Mouse (Mus musculus): ENCODE measurements around the gene Pdk2. TPM values are rescaled to one million over a fixed set of nuclear protein-coding genes. Genes with fewer than 3 reads are reported as not detected.

Gene Pdk2
- polyA plus RNA-seq, 1 experiment from 2014 or later, result 29.6 TPM

DNA sequence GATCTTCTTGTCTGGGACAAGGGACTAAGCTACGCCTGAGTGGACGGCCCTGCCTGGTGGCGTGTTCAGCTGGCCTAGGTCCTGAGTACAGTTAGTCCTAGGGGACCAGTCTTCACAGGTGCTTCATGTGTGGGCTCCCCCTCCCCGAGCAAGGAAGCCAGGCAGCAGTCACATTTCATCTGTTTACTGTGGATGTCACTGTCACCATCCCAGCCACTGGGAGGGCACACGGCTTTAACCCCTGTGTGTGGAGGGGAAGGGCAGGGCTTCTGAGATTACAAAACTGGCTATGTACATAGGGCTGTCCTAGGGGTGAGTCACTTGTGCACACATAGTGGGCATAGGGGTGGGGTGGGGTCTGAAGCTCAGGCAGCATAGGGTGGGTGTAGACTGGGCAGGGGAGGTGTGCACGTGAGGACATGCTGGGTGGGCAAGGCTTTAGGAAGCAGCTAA lies 15.0 kb downstream of the Pdk2 start:
- WGBS, result 66% methylated on average over 6 of the region's 6 CpGs

DNA sequence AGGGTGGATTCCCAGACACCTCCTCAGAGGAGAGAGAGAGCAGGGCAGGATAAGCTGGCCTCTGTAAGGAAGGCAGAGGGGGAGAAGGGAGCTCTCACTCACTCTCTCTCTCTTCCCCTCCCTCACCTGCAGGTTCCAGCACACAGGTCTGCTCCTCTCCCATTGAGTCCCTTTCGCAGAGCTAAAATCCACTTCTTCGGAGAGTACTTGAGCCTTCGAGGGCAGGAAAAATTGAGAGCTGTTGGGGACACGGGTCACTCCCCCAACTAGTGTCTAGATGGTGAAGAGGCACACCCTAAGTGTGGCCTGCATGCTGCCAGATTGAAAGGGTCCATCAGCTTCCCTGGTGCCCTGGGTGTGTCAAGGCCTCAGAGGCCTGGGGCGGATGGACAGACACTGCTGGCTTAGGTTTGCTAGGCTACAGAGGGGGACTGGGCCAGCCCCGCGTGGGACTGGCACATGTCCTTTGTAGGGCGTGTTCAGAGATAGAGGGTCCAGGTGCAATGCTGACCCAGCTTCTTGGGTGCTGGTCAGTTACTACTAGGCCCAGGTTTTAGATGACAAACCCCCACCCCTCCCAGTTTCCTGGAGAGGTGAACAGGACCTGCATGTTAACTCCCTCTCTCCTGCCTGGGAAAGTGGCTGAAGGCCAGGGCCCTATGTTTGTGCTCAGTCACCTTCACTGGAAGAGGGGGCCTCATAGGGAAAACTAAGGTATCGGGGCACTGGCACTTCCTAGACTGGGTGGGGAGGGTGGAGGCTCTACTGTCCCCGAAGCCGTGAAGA lies 15.7 kb downstream of the Pdk2 start:
- H3K9me3 ChIP-seq (ENCODE audit: control insufficient read depth, low read length), result no peaks in the 10 kb centered on the region
- no peak overlapping the region for H3K27ac ChIP-seq (ENCODE audit: low read depth)
- ATAC-seq (replicated peaks; ENCODE audit: low FRiP score, low TSS enrichment, low read depth) (no peak), DNase-seq (ENCODE audit: low spot score) (no peak)
- H3K27me3 ChIP-seq (replicated peaks; ENCODE audit: control insufficient read depth, insufficient read depth, low read length), result no peaks in the 10 kb centered on the region
- H3K4me3 ChIP-seq (ENCODE audit: low read depth, low read length), result no peak overlapping the region
- peaks cover 48% of the 10 kb centered on the region for H3K36me3 ChIP-seq (ENCODE audit: control insufficient read depth, insufficient read depth, low read length)
- H3K4me1 ChIP-seq (replicated peaks; ENCODE audit: control insufficient read depth, insufficient read depth, low read length), result no peaks in the 10 kb centered on the region
- H3K4me2 ChIP-seq (ENCODE audit: low read length), result no peak overlapping the region
- 88% methylated on average over 11 of the region's 11 CpGs for WGBS
- H3K9ac ChIP-seq (ENCODE audit: low read length), result no peak overlapping the region

More for the DNA sequence above, 15.0 kb downstream of the Pdk2 start:
- Histone ChIP-seq H3K36me3 (ENCODE audit: control insufficient read depth, insufficient read depth, low read length) (peaks cover 42% of the 10 kb centered on the region), H3K4me2 (ENCODE audit: low read length) (no peak overlapping the region), H3K27ac (ENCODE audit: low read depth) (no peak overlapping the region), H3K27me3 (replicated peaks; ENCODE audit: control insufficient read depth, insufficient read depth, low read length) (no peaks in the 10 kb centered on the region), H3K4me3 (ENCODE audit: low read depth, low read length) (no peak overlapping the region), H3K9ac (ENCODE audit: low read length) (no peak overlapping the region), H3K4me1 (replicated peaks; ENCODE audit: control insufficient read depth, insufficient read depth, low read length) (no peaks in the 10 kb centered on the region), H3K9me3 (ENCODE audit: control insufficient read depth, low read length) (no peaks in the 10 kb centered on the region)
- ATAC-seq (replicated peaks; ENCODE audit: low FRiP score, low TSS enrichment, low read depth) (0 out of 2 replicates have a peak, but pooled peaks have one; percentile 32), DNase-seq (ENCODE audit: low spot score) (no peak)

DNA sequence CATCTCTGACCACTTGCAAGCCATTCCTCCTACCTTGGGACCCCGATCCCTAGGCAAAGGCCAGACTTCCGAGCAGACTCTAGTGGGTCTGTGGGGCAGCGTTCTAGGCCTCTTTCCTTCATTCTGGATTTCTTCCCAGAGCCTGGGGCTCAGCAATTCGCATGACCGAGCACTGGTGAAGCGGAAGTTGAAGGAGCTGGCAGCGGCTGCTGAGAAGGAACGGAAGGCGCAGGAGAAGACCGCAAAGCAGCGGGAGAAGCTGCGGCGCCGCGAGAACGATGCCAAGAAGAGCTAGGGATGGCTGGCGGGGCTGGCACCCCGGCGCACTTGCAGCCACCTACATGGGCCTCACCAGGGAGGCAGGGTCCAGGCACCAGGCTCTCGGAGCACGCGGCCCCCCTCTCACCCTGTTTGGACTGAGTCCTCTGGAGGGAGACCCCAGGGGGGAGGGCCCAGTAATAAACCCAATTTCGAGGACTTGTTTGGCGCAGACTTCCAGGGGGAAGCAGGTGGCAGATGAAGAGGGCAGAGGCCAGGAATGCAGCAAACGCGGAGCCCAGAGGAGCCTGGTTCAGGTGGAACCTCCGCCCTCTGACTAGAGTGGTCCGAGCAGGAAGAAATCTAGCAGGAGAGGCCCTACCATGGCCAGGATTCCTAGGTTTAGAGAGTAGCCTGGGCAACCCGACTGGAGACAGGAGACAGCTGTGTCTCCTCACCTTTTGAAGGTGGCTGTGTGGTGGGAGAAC lies 16.5 kb downstream of the Pdk2 start:
- ATAC-seq (replicated peaks; ENCODE audit: low FRiP score, low TSS enrichment, low read depth) (no peak), DNase-seq (ENCODE audit: low spot score) (no peak)
- peaks cover 57% of the 10 kb centered on the region for H3K36me3 ChIP-seq (ENCODE audit: control insufficient read depth, insufficient read depth, low read length)
- no peaks in the 10 kb centered on the region for H3K4me1 ChIP-seq (replicated peaks; ENCODE audit: control insufficient read depth, insufficient read depth, low read length)
- 70% methylated on average over 29 of the region's 29 CpGs for WGBS
- H3K27me3 ChIP-seq (replicated peaks; ENCODE audit: control insufficient read depth, insufficient read depth, low read length), result no peaks in the 10 kb centered on the region
- H3K4me2 ChIP-seq (ENCODE audit: low read length), result no peak overlapping the region
- H3K9me3 ChIP-seq (ENCODE audit: control insufficient read depth, low read length), result no peaks in the 10 kb centered on the region
- no peak overlapping the region for H3K4me3 ChIP-seq (ENCODE audit: low read depth, low read length)
- no peak overlapping the region for H3K27ac ChIP-seq (ENCODE audit: low read depth)
- H3K9ac ChIP-seq (ENCODE audit: low read length), result no peak overlapping the region

DNA sequence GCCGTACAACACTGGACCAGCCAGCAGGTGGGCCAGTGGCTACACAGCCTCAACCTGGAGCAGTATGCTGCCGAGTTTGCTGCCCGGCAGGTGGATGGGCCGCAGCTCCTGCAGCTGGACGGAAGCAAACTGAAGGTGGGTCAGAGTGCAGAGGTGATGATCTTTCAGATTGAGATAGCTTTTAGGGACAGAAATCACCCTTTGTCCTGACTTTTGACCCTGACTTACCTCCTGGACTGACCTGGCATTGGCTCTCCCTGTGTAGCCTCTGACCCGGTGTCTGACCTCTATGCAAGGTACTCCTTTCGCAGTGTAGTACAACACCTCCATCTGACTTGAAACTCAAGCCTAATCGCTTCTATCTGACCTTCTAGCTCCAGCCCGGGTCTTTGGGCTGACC lies 17.7 kb downstream of the Pdk2 start:
- no peaks in the 10 kb centered on the region for H3K4me1 ChIP-seq (replicated peaks; ENCODE audit: control insufficient read depth, insufficient read depth, low read length)
- H3K27me3 ChIP-seq (replicated peaks; ENCODE audit: control insufficient read depth, insufficient read depth, low read length), result no peaks in the 10 kb centered on the region
- no peak for ATAC-seq (replicated peaks; ENCODE audit: low FRiP score, low TSS enrichment, low read depth)
- DNase-seq (ENCODE audit: low spot score), result no peak
- H3K36me3 ChIP-seq (ENCODE audit: control insufficient read depth, insufficient read depth, low read length), result peaks cover 67% of the 10 kb centered on the region
- H3K9ac ChIP-seq (ENCODE audit: low read length), result no peak overlapping the region
- H3K9me3 ChIP-seq (ENCODE audit: control insufficient read depth, low read length), result no peaks in the 10 kb centered on the region
- H3K4me2 ChIP-seq (ENCODE audit: low read length), result no peak overlapping the region
- H3K4me3 ChIP-seq (ENCODE audit: low read depth, low read length), result no peak overlapping the region
- WGBS, result 93% methylated on average over 9 of the region's 9 CpGs
- H3K27ac ChIP-seq (ENCODE audit: low read depth), result no peak overlapping the region

DNA sequence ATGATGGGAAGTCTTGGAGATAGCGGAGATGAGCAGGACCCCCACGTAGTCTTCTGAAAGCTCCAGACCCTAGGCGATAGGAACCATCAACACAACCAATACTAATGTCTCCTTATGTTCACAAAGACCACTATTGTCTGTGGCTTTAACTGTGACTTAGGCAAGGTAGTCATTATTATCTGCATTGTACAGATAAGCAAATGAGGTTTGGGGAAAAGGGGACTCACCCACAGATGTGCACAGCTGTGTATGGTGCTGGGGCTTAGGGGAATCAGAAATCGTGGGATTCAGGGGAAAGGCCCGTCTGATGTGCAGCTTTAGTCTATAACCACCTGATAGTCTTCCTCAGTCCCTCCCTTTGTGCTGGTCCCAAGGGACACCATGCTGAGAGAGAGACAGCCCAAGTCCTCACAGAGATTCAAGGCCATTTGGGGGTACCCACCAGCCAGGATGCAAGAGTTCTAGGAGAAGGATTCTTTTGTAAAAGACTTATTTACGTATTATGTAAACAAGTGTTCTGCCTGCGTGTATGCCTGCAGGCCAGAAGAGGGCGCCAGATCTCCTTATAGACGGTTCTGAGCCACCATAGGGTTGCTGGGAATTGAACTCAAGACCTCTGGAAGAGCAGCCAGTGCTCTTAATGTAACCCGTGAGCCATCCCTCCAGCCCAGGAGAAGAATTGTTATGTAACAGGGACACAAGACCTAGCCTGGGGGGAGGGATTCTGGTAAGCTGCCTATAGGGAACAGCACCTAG lies 18.7 kb downstream of the Pdk2 start:
- peaks cover 68% of the 10 kb centered on the region for H3K36me3 ChIP-seq (ENCODE audit: control insufficient read depth, insufficient read depth, low read length)

GRCm38 (mm10) chr11:95015484-95015883 lies 25.7 kb downstream of the Pdk2 start:
- H3K27me3 ChIP-seq (replicated peaks; ENCODE audit: control insufficient read depth, insufficient read depth, low read length), result no peaks in the 10 kb centered on the region
- WGBS, result 71% methylated on average over 3 of the region's 3 CpGs
- H3K27ac ChIP-seq (ENCODE audit: low read depth), result no peak overlapping the region
- DNase-seq (ENCODE audit: low spot score) (no peak), ATAC-seq (replicated peaks; ENCODE audit: low FRiP score, low TSS enrichment, low read depth) (no peak)
- no peak overlapping the region for H3K4me3 ChIP-seq (ENCODE audit: low read depth, low read length)
- H3K4me2 ChIP-seq (ENCODE audit: low read length), result no peak overlapping the region
- H3K9me3 ChIP-seq (ENCODE audit: control insufficient read depth, low read length), result no peaks in the 10 kb centered on the region
- no peak overlapping the region for H3K9ac ChIP-seq (ENCODE audit: low read length)
- H3K4me1 ChIP-seq (replicated peaks; ENCODE audit: control insufficient read depth, insufficient read depth, low read length), result peaks cover 15% of the 10 kb centered on the region
- H3K36me3 ChIP-seq (ENCODE audit: control insufficient read depth, insufficient read depth, low read length), result peaks cover 41% of the 10 kb centered on the region

More for the DNA sequence above, 18.7 kb downstream of the Pdk2 start:
- Histone ChIP-seq H3K9me3 (ENCODE audit: control insufficient read depth, low read length) (no peaks in the 10 kb centered on the region), H3K4me3 (ENCODE audit: low read depth, low read length) (no peak overlapping the region), H3K27ac (ENCODE audit: low read depth) (no peak overlapping the region), H3K4me1 (replicated peaks; ENCODE audit: control insufficient read depth, insufficient read depth, low read length) (no peaks in the 10 kb centered on the region), H3K9ac (ENCODE audit: low read length) (no peak overlapping the region), H3K4me2 (ENCODE audit: low read length) (no peak overlapping the region), H3K27me3 (replicated peaks; ENCODE audit: control insufficient read depth, insufficient read depth, low read length) (no peaks in the 10 kb centered on the region)
- 75% methylated on average over 10 of the region's 10 CpGs for WGBS
- DNase-seq (ENCODE audit: low spot score) (no peak), ATAC-seq (replicated peaks; ENCODE audit: low FRiP score, low TSS enrichment, low read depth) (no peak)

DNA sequence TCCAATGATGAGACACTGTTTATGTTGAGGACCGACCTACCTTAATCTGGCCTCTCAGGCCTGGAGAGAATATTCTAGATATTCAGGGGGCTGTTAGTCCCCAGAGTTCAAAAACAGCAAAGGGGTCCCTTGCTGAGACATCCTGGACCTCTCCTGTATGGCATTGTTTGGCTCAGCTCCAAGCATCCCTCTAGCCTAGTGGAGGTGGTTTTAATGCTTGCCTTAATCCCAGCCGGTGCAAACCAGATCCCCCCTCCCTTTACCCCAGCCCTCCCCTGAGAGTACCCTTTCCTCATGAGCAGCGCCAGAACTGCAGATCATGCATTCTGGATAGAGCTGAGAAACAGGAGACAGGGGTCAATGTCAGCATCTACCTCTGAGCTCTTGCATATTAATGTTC lies 28.7 kb downstream of the Pdk2 start:
- ATAC-seq (replicated peaks; ENCODE audit: low FRiP score, low TSS enrichment, low read depth), result no peak
- no peak overlapping the region for H3K4me3 ChIP-seq (ENCODE audit: low read depth, low read length)
- H3K9ac ChIP-seq (ENCODE audit: low read length), result no peak overlapping the region

DNA sequence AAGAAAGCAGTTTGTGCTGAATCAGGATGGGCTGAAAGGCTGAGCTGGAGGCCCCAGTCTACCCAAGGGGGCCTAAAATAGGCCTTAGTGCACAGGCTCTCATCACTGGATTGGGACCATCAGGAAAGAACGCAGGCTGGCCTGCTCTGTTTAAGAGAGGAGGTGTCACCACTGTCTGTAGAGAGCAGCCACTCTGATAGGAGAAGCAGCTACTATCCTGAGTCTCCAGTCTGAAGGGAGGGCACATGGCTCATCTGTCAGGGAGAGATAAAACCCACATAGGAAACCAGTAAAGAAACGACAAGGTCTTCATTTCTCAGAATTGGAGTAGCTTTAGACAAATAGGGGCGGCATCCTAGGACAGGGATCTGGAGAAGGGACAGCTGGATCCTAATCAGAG lies 29.1 kb downstream of the Pdk2 start:
- no peak overlapping the region; the same call in 1 of the 2 replicates for H3K9ac ChIP-seq (ENCODE audit: low read length)

More for the DNA sequence above, 28.7 kb downstream of the Pdk2 start:
- Histone ChIP-seq H3K36me3 (ENCODE audit: control insufficient read depth, insufficient read depth, low read length) (peaks cover 21% of the 10 kb centered on the region), H3K27ac (ENCODE audit: low read depth) (no peak overlapping the region), H3K9me3 (ENCODE audit: control insufficient read depth, low read length) (no peaks in the 10 kb centered on the region), H3K27me3 (replicated peaks; ENCODE audit: control insufficient read depth, insufficient read depth, low read length) (no peaks in the 10 kb centered on the region), H3K4me1 (replicated peaks; ENCODE audit: control insufficient read depth, insufficient read depth, low read length) (peaks cover 27% of the 10 kb centered on the region), H3K4me2 (ENCODE audit: low read length) (peak overlapping the region; percentile 80)
- no peak for DNase-seq (ENCODE audit: low spot score)
- WGBS, result 41% methylated on average over 3 of the region's 3 CpGs

More for the DNA sequence above, 29.1 kb downstream of the Pdk2 start:
- no peak for DNase-seq (ENCODE audit: low spot score)
- Histone ChIP-seq H3K4me3 (ENCODE audit: low read depth, low read length) (peak overlapping the region; percentile 77; the same call in 1 of the 2 replicates), H3K4me1 (replicated peaks; ENCODE audit: control insufficient read depth, insufficient read depth, low read length) (peaks cover 32% of the 10 kb centered on the region), H3K9me3 (ENCODE audit: control insufficient read depth, low read length) (no peaks in the 10 kb centered on the region), H3K36me3 (ENCODE audit: control insufficient read depth, insufficient read depth, low read length) (peaks cover 17% of the 10 kb centered on the region), H3K27me3 (replicated peaks; ENCODE audit: control insufficient read depth, insufficient read depth, low read length) (no peaks in the 10 kb centered on the region), H3K4me2 (ENCODE audit: low read length) (peak overlapping the region; percentile 80), H3K27ac (ENCODE audit: low read depth) (no peak overlapping the region)
- 46% methylated on average over 3 of the region's 3 CpGs for WGBS
- no peak for ATAC-seq (replicated peaks; ENCODE audit: low FRiP score, low TSS enrichment, low read depth)
